Mouse (Mus musculus) heart, embryonic 10.5 days (tissue): ENCODE measurements around the gene Mxra7. TPM values are rescaled to one million over a fixed set of nuclear protein-coding genes. Genes with fewer than 3 reads are reported as not detected.
"Not testable (repeated sequence)": the region's sequence is repeated elsewhere in the genome, so short reads cannot be mapped to it uniquely, and the experiment has no call there.

Source experiments
- DNase-seq: peaks from one replicate; pipeline ENCODE4 v3.0.0-alpha.2; 2017; ENCODE audit warnings: low spot score
- H3K27ac ChIP-seq: fragments of 300-500 bp; sonication (generic); 2 replicates; pipeline ENCODE4 v1.5.1; 2016; ENCODE audit warnings: mild to moderate bottlenecking
- H3K27me3 ChIP-seq: fragments of 300-500 bp; sonication (generic); 2 replicates; pipeline ENCODE4 v1.6.1; 2016; ENCODE audit warnings: mild to moderate bottlenecking; ENCODE audit not compliant: poor library complexity, insufficient read depth, severe bottlenecking
- H3K36me3 ChIP-seq: fragments of 300-500 bp; sonication (generic); 2 replicates; pipeline ENCODE4 v1.6.1; 2016; ENCODE audit warnings: mild to moderate bottlenecking, moderate library complexity
- H3K4me1 ChIP-seq: fragments of 300-500 bp; sonication (generic); 2 replicates; pipeline ENCODE4 v1.6.1; 2016; ENCODE audit warnings: mild to moderate bottlenecking
- H3K4me3 ChIP-seq: fragments of 300-500 bp; sonication (generic); 2 replicates; pipeline ENCODE4 v1.5.1; 2016; ENCODE audit warnings: mild to moderate bottlenecking, moderate library complexity
- H3K9me3 ChIP-seq: fragments of 300-500 bp; sonication (generic); 2 replicates; pipeline ENCODE4 v1.6.1; 2016; ENCODE audit warnings: mild to moderate bottlenecking, moderate library complexity
- WGBS: fragments of 180-500 bp; shearing (Covaris S2); methylation state at CpG from one replicate; pipeline ENCODE4 v1.1.7; 2016; 5-methylcytosine and 5-hydroxymethylcytosine counted together
- polyA plus RNA-seq: library from polyadenylated mRNA; unstranded; fragments of >200 nt; fragmentation: Nextera tagmentation; extraction: Ambion mirVana; gene quantifications from 2 replicates; pipeline ENCODE4 v1.2.1, GENCODE M21; 2016

Gene Mxra7
- polyA plus RNA-seq, 1 experiment from 2014 or later, result 17.9 TPM

DNA sequence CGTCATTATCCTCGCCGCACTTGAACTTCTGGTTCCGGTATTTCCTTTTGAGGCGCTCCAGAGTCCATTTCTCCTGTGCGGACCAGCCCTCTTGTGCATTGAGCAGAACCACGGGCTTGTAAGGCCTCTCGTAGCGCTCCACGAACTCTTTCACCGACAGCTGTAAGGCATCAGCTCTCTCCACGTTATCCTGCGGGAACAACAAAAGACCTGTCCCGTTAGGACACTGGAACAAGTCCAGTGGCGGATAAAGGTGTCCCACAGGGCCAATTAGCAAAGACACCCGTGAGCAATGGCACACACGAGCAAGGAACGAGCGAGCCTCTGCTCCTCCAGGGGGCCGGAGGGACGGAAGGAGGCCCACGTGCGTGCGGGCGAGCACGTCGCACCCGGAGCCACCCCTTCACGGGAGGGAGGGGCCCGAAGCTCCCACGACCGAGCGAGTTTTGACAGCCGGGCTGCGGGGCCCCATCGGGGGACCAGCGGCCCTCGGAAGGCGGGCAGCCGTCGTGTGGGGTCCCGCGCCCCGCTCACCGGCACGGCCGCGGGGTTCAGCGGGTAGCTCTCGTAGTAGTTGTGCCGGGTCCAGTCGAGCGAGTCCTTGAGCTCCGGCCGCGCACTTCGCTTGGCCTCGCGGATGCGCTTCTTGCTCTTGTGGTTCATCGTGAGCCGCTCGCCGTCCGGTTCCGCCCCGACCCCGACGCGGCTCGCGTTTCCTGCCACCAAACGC, 14.8 kb upstream of the Mxra7 start:
- Histone ChIP-seq H3K27ac (peak overlapping the region; percentile 96), H3K36me3 (peaks cover 54% of the 10 kb centered on the region), H3K4me3 (peak overlapping the region; percentile 73), H3K9me3 (no peaks in the 10 kb centered on the region), H3K4me1 (peaks cover 30% of the 10 kb centered on the region), H3K27me3 (no peaks in the 10 kb centered on the region)
- under 1% methylated on average over 67 of the region's 73 CpGs for WGBS
- peak; percentile 91 for DNase-seq

DNA sequence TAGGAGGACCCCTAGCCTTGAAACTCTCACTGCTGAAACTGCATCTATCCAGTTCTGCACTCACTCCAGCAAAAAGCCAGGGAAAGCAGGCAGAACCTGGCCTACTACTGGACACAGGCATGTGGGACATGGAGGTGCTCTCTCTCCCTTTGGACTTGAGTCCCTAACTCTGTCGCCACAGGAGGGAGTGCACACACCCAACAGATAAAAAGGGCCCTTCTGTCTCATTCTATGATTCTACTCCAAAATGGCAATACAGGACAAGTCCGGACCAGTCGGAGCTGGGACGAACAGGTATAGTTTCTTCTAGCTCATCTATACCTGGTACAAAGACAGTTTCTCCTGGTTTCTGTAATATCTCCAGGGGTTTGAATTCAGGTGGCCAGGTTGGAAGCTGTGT, 12.9 kb upstream of the Mxra7 start:
- peak overlapping the region; percentile 73 for H3K4me3 ChIP-seq
- H3K36me3 ChIP-seq, result peaks cover 56% of the 10 kb centered on the region
- DNase-seq, result no peak
- H3K4me1 ChIP-seq, result peaks cover 30% of the 10 kb centered on the region
- WGBS, result 88% methylated on average over 4 of the region's 4 CpGs
- H3K27ac ChIP-seq, result no peak overlapping the region
- no peaks in the 10 kb centered on the region for H3K9me3 ChIP-seq
- H3K27me3 ChIP-seq, result no peaks in the 10 kb centered on the region

DNA sequence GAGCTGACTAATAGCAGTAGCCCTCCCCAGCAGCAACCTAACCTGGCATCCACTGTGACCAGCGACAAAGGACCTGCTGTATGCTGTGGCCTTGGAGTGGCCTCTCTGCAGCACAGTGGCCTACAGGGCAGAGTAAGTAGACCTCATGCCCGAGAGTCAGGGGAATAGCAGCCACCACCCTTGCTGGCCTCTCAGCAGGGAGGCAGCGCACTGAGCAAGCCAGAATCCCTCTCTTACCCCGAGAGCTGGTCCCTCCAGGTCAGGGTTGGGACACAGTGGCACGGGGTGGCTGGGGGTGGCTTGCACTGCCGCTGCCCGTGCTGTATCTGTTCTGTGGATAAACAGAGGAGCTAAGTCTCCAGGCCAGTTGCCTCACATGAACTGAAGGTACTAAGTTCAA, 11.8 kb upstream of the Mxra7 start:
- Histone ChIP-seq H3K27me3 (no peaks in the 10 kb centered on the region), H3K36me3 (peaks cover 67% of the 10 kb centered on the region), H3K4me1 (peaks cover 31% of the 10 kb centered on the region), H3K9me3 (no peaks in the 10 kb centered on the region), H3K27ac (no peak overlapping the region), H3K4me3 (no peak overlapping the region)
- no peak for DNase-seq
- 83% methylated on average over 7 of the region's 7 CpGs for WGBS

DNA sequence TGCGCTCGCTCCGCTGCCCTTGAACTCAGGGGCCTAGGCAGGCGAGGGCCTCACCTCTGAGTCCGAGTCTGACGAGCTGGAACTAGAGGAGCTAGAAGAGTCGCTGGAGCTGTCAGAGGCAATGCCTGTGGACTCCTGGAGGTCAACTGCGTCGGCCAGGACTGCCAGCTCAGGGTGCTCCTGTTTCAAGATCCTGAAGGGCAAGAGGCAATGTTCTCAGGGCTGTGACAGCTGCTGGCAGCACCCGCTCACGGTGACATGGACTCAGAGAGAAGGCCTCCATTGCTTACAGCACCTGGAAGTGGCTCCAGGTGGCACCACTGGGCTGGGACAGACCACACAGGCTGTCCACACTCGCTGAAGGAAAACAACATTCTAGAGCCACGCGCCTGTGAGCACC, 11.1 kb upstream of the Mxra7 start:
- Histone ChIP-seq H3K4me3 (no peak overlapping the region), H3K27ac (no peak overlapping the region), H3K4me1 (peaks cover 26% of the 10 kb centered on the region), H3K27me3 (no peaks in the 10 kb centered on the region), H3K36me3 (peaks cover 74% of the 10 kb centered on the region), H3K9me3 (no peaks in the 10 kb centered on the region)
- 88% methylated on average over 14 of the region's 14 CpGs for WGBS
- no peak for DNase-seq

DNA sequence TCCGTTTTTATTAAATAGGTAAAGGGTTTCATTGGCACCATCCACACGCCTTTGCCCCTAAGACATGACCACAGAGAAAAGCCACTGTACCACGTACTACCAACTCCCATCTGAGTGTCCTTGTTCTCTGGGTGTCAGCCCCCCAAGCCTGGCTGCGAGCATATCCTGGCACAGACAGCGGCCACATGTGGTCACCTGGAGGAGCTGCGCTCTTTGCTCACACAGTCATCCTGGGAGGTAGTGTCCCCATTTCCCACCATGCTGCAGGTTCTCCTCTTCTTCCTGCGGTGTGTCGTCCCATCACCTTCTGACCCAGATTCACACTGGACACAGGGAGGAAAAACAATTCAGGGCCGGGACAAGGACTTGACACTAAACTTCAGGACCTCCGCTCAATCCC, 9.6 kb upstream of the Mxra7 start:
- Histone ChIP-seq H3K4me1 (peaks cover 29% of the 10 kb centered on the region), H3K27me3 (no peaks in the 10 kb centered on the region)
- WGBS, result 92% methylated on average over 10 of the region's 10 CpGs

DNA sequence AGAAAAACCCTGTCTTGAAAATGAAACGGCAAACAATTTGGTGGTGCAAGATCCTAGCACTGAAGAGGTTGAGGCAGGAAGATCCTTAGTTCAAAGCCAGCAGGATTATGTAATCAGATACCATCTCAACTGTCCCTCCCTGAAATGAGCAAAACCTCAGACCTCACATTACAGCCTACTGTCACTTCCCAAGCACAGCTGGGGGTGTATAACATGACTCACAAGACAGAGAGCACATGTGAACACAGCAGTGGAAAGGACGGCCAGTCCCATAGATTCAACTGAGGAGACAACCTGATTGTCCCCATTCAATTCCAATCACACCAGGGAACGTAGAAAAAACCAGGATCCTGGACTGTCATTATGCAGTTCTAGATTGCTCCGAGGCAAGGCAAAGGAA, 8.4 kb upstream of the Mxra7 start:
- Histone ChIP-seq H3K27ac (no peak overlapping the region), H3K27me3 (no peaks in the 10 kb centered on the region), H3K4me3 (no peak overlapping the region), H3K36me3 (peaks cover 92% of the 10 kb centered on the region), H3K4me1 (peaks cover 30% of the 10 kb centered on the region), H3K9me3 (no peaks in the 10 kb centered on the region)
- 94% methylated on average over 4 of the region's 4 CpGs for WGBS
- DNase-seq, result no peak

More for the DNA sequence above, 9.6 kb upstream of the Mxra7 start:
- Histone ChIP-seq H3K36me3 (peaks cover 88% of the 10 kb centered on the region), H3K9me3 (no peaks in the 10 kb centered on the region), H3K4me3 (no peak overlapping the region), H3K27ac (no peak overlapping the region)
- DNase-seq, result no peak

DNA sequence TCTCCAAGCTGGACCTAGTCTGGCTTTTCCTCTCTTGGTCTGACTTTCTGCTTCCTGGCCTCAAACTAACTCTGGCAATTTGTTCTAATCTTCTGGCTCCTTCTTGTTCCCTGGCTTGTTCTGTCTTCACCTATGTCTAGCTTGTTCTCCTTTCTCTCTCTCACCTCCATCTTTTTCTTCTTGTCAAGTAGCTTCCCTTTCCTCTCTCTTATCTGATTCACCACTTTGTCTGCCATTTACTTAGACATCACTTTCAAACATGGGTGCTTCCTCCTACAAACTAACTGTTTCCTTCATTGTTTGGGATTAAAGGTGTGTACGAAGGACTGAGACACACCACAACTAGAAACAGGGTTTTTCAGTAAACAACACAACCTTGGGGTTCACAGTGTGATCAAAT, 7.1 kb upstream of the Mxra7 start:
- no peak overlapping the region for H3K27ac ChIP-seq
- WGBS, result 94% methylated on average over 1 of the region's 1 CpGs
- H3K4me1 ChIP-seq, result peaks cover 17% of the 10 kb centered on the region
- H3K36me3 ChIP-seq, result peaks cover 82% of the 10 kb centered on the region
- no peak for DNase-seq
- no peak overlapping the region for H3K4me3 ChIP-seq
- H3K27me3 ChIP-seq, result no peaks in the 10 kb centered on the region
- no peaks in the 10 kb centered on the region for H3K9me3 ChIP-seq

DNA sequence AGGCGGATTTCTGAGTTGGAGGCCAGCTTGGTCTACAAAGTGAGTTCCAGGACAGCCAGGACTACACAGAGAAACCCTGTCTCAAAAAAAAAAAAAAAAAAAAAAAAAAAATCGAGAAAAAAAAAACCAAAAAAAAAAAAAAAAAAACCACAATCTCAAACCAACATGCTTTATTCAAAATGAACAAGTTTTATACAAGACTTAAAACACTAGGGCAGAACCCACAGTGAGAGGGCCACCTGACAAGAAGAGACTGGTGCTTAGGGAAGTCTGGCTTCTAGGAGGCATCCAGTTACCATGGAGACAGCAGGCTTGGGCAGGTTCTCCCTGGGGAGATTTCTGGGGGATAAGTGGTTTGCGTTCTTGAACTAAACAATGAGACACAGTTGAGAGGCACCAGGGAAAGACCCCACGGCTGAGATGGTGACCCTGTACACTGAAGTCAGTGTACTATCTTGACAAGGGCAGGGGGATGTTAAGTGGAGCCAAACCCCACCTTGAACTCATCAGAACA, 4.4 kb upstream of the Mxra7 start:
- no peaks in the 10 kb centered on the region for H3K9me3 ChIP-seq
- no peaks in the 10 kb centered on the region for H3K27me3 ChIP-seq
- WGBS, result 38% methylated on average over 4 of the region's 4 CpGs
- H3K4me1 ChIP-seq, result peaks cover 26% of the 10 kb centered on the region
- H3K27ac ChIP-seq, result no peak overlapping the region
- DNase-seq, result no peak
- peaks cover 55% of the 10 kb centered on the region for H3K36me3 ChIP-seq
- no peak overlapping the region for H3K4me3 ChIP-seq

DNA sequence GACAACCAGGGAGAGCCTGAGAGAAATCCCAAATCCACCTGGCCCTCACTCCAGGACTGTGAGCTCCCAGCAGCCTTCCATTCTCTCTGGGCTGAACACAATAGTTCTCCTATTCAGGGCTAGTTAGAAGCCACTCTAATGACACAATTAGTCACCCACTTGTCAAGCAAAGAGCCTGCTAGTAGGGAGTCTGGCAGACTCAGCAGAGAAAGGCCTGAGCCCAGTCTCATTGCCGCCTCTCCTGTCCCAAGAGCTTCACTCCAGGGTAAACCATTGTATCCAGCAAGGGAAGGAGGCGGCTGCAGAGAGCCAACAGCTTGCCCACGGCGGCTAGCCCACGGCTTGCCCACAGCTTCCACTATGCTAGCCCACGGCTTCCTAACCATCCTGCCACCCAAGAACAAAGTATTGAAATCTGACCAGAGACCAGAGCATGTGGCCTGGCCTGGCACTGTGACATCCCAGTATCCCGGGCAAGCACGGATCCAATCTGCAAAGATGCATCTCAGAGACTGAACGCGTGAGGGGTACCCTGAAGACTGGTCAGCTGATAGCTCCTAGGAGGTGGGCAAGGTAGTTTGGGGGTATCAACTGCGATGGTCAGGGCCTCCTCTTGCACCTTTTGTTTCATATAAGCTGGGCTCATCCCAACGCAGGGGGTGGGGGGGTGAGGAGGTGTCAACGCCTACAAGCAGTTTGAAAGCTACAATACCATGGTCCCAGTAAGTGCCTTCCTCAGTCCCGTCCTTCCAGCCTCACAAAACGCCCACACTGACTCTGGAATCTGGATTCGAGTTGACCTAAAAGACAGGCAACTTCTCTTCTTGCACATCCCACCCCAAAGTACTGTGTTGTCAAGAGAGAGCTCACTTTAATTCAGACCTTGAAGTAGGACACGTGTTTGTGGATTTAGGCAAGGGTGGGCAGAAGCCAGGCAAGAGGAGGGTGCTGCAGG, 1.0 kb downstream of the Mxra7 start:
- H3K4me1 ChIP-seq, result peaks cover 45% of the 10 kb centered on the region
- H3K4me3 ChIP-seq, result peak overlapping the region; percentile 91
- H3K36me3 ChIP-seq, result peaks cover 8% of the 10 kb centered on the region
- 31% methylated on average over 17 of the region's 17 CpGs for WGBS
- H3K27me3 ChIP-seq, result peaks cover 7% of the 10 kb centered on the region; the same call in 1 of the 2 replicates
- H3K9me3 ChIP-seq, result no peaks in the 10 kb centered on the region
- no peak for DNase-seq
- H3K27ac ChIP-seq, result peak overlapping the region; percentile 92

DNA sequence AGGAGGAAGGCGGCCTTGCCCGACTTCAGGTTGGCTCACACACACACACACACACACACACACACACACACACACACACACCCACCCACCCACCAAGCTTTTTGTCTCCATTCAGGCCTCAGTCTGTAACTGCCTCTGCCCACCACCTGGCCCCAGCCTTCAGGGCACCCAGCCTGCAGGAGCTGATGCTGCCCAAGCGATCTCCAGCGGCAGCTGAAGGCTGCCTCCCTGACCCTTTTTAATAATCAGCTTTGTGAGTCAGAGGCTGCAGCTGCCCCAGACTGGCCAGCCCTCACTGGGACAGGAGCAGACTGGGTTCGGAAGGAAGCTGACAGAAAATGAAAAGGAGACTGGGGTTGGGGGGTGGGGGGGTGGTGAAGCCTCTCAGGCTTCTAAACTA, 2.6 kb downstream of the Mxra7 start:
- peak overlapping the region; percentile 49 for H3K27ac ChIP-seq
- 0 out of 2 replicates have a peak overlapping the region, but pooled peaks have one; percentile 5 for H3K4me3 ChIP-seq
- no peaks in the 10 kb centered on the region for H3K9me3 ChIP-seq
- 64% methylated on average over 5 of the region's 5 CpGs for WGBS
- H3K27me3 ChIP-seq, result peaks cover 7% of the 10 kb centered on the region; the same call in 1 of the 2 replicates
- H3K36me3 ChIP-seq, result peaks cover 2% of the 10 kb centered on the region; the same call in 1 of the 2 replicates
- DNase-seq, result no peak
- peaks cover 61% of the 10 kb centered on the region for H3K4me1 ChIP-seq

DNA sequence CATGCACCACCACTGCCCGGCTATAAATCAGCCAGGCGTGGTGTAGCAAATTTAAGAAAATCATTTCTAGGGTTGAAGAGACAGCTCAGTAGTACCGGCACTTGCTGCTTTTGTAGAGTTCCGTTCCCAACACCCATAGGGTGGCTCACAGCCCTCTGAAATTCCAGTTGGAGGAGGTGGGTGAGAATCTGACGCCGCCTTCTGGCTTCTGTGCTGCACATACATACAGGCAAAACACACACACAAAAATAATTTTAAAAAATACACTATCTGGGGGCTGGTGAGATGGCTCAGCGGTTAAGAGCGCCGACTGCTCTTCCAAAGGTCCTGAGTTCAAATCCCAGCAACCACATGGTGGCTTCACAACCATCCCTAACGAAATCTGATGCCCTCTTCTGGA, 4.0 kb downstream of the Mxra7 start:
- H3K9me3 ChIP-seq, H3K4me3 ChIP-seq, H3K36me3 ChIP-seq, H3K27me3 ChIP-seq, DNase-seq, H3K27ac ChIP-seq: not testable (repeated sequence)
- 94% methylated on average over 10 of the region's 10 CpGs for WGBS
- peaks cover 74% of the 10 kb centered on the region for H3K4me1 ChIP-seq

DNA sequence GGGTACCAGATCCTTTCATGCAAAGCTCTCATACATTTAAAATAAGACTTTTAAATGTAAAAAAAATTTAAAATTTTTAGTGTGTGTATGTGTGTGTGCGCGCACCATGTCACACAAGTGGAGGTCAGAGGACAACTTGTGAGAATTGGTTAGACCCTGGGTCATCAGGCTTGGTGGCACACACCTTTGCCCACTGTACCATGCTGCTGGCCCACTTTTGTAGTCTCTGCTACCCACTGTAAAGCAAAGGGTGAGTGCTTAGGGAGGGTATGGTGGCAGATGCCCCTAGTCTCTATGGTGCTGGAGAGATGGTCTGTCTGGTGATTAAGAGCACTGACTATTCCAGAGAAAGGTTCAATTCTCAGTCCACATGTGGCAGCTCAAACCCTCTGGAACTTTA, 4.6 kb downstream of the Mxra7 start:
- no peak overlapping the region for H3K27ac ChIP-seq

DNA sequence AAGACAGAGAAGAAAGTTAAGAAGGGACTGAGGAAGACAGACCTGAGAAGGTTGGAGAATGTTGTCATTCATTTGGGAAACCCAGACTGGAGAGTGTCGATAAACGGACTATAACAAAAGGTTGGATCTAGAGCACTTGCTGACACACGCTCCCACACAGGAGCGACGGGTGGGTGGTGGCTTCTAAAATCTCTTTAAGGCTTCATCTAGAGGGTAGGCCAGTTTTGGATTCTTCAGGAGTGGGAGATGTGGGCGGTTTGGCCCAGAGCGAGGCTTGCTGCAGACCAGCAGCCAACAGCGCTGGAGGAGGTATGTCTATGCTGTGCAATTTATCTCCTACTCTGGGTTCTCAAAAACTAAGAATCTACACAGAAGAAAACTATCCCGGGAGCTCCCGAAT, 5.2 kb downstream of the Mxra7 start:
- H3K36me3 ChIP-seq, result peaks cover 2% of the 10 kb centered on the region; the same call in 1 of the 2 replicates
- peaks cover 7% of the 10 kb centered on the region; the same call in 1 of the 2 replicates for H3K27me3 ChIP-seq
- 89% methylated on average over 10 of the region's 10 CpGs for WGBS
- H3K4me3 ChIP-seq, result no peak overlapping the region
- H3K27ac ChIP-seq, result 0 out of 2 replicates have a peak overlapping the region, but pooled peaks have one; percentile 83
- peaks cover 71% of the 10 kb centered on the region for H3K4me1 ChIP-seq
- H3K9me3 ChIP-seq, result no peaks in the 10 kb centered on the region
- DNase-seq, result no peak

More for the DNA sequence above, 4.6 kb downstream of the Mxra7 start:
- 100% methylated on average over 2 of the region's 2 CpGs for WGBS
- peaks cover 75% of the 10 kb centered on the region for H3K4me1 ChIP-seq
- H3K36me3 ChIP-seq, result peaks cover 2% of the 10 kb centered on the region; the same call in 1 of the 2 replicates
- DNase-seq, result no peak
- H3K9me3 ChIP-seq, result no peaks in the 10 kb centered on the region
- no peak overlapping the region for H3K4me3 ChIP-seq
- H3K27me3 ChIP-seq, result peaks cover 7% of the 10 kb centered on the region; the same call in 1 of the 2 replicates
